12 mouse cellular contexts compared by ENCODE assay signal in genomic region chr15:3228185-3228584, GRCm38 (mm10). TPM values are rescaled to one million over a fixed set of nuclear protein-coding genes. Genes with fewer than 3 reads are reported as not detected.
DNase-seq lines count a peak whose midpoint lies in the region; ATAC-seq and TF ChIP-seq lines count a peak whose summit lies in the region.
"Had no signal": no experiment of that assay in that cellular context is flagged by ENCODE, and none has a peak within 500 bp of the region (broad histone marks: within the 10 kb centered on the region; RNA-seq: fewer than 3 reads in every experiment).

No protein-coding gene starts in this region.

- DNase-seq in gastrocnemius, adult 18-20 months (ENCODE audit: low spot score): peak; percentile 56
- no peak for DNase-seq in gastrocnemius, postnatal 10 days
- DNase-seq in 3134 (ENCODE audit: extremely low read depth, insufficient read length, low spot score): peak; percentile 9
- peak; percentile 47 for DNase-seq in heart, postnatal 25 days (ENCODE audit: low spot score)
- no peak for DNase-seq in liver, postnatal 0 days
- DNase-seq in embryo, embryonic 11 days: no peak
- DNase-seq in embryo, embryonic 10.5 days (ENCODE audit: low spot score): no peak
- DNase-seq: thymus, adult 2 months had no signal

- no peak for TF ChIP-seq CTCF in liver, postnatal 0 days (IDR thresholded peaks at IDR 0.05; ENCODE audit: low read depth)

- H3K27me3 ChIP-seq in liver, postnatal 0 days (ENCODE audit: insufficient read depth, low read length): no peaks in the 10 kb centered on the region
- H3K27me3 ChIP-seq in midbrain, embryonic 15.5 days (replicated peaks): no peaks in the 10 kb centered on the region
- H3K27me3 ChIP-seq: embryonic facial prominence, embryonic 12.5 days; Patski had no signal

- H3K36me3 ChIP-seq in liver, postnatal 0 days (replicated peaks; ENCODE audit: insufficient read depth, low read length): no peaks in the 10 kb centered on the region
- no peaks in the 10 kb centered on the region for H3K36me3 ChIP-seq in midbrain, embryonic 15.5 days (replicated peaks)
- H3K36me3 ChIP-seq: embryonic facial prominence, embryonic 12.5 days had no signal

- 0 out of 2 replicates have a peak, but pooled peaks have one; percentile 7 for TF ChIP-seq EP300 in liver, postnatal 0 days (IDR thresholded peaks at IDR 0.05; ENCODE audit: low read depth)

- no peak overlapping the region for H3K4me2 ChIP-seq in liver, postnatal 0 days (ENCODE audit: low read depth, low read length)
- H3K4me2 ChIP-seq in midbrain, embryonic 15.5 days: no peak overlapping the region
- H3K4me2 ChIP-seq: embryonic facial prominence, embryonic 12.5 days had no signal

- peaks cover 45% of the 10 kb centered on the region for H3K4me1 ChIP-seq in liver, postnatal 0 days (ENCODE audit: insufficient read depth)
- H3K4me1 ChIP-seq in midbrain, embryonic 15.5 days: no peaks in the 10 kb centered on the region
- H3K4me1 ChIP-seq: embryonic facial prominence, embryonic 12.5 days had no signal

- H3K9ac ChIP-seq in liver, postnatal 0 days (replicated peaks): no peak overlapping the region
- H3K9ac ChIP-seq in midbrain, embryonic 15.5 days: no peak overlapping the region
- H3K9ac ChIP-seq: embryonic facial prominence, embryonic 12.5 days had no signal

- H3K4me3 ChIP-seq in liver, postnatal 0 days (ENCODE audit: low read depth, low read length): no peak overlapping the region
- no peak overlapping the region for H3K4me3 ChIP-seq in midbrain, embryonic 15.5 days
- H3K4me3 ChIP-seq: embryonic facial prominence, embryonic 12.5 days had no signal

- intact Hi-C loops in heart, postnatal 25 days (cut with DNase I): no loop called here

- no peak for ATAC-seq in liver, postnatal 0 days
- ATAC-seq in midbrain, embryonic 15.5 days (replicated peaks): no peak
- ATAC-seq: hindbrain, embryonic 16.5 days; Patski had no signal

- peak overlapping the region; percentile 97 for H3K27ac ChIP-seq in liver, postnatal 0 days (ENCODE audit: low read depth)
- no peak overlapping the region for H3K27ac ChIP-seq in midbrain, embryonic 15.5 days
- H3K27ac ChIP-seq: embryonic facial prominence, embryonic 12.5 days had no signal

- 38% methylated on average over 2 of the region's 2 CpGs for WGBS in liver, postnatal 0 days (ENCODE audit: insufficient replicate concordance)
- WGBS in midbrain, embryonic 15.5 days: 80% methylated on average over 2 of the region's 2 CpGs

- no peaks in the 10 kb centered on the region for H3K9me3 ChIP-seq in liver, postnatal 0 days (ENCODE audit: low read length)
- H3K9me3 ChIP-seq in midbrain, embryonic 15.5 days: no peaks in the 10 kb centered on the region
- H3K9me3 ChIP-seq: embryonic facial prominence, embryonic 12.5 days had no signal

RNA-seq across cellular contexts. Expression of gene Selenop, which starts 40.2 kb away (rescaled TPM):
- total RNA-seq in gastrocnemius, adult 18-20 months (2021): 100 to 1,000 TPM; 135 to 147 TPM
- 100 to 1,000 TPM; 192 to 212 TPM for total RNA-seq in gastrocnemius, postnatal 10 days (2021)
- total RNA-seq in heart, postnatal 25 days (2021): 100 to 1,000 TPM; 344 to 347 TPM
- polyA plus RNA-seq in liver, postnatal 0 days (2015; fragmentation: Nextera tagmentation; extraction: Ambion mirVana): 4,176 and 4,221 TPM in 2 replicates
- 104 and 122 TPM in 2 replicates for polyA plus RNA-seq in midbrain, embryonic 15.5 days (2015; fragmentation: Nextera tagmentation; extraction: Ambion mirVana)

Comparison
In these comparisons a context has a peak if more than half of its experiments do, and no peak if none do; other contexts are left out.
1. DNase-seq: peak in gastrocnemius, adult 18-20 months (single experiment), 3134 (single experiment) and heart, postnatal 25 days (single experiment); none in gastrocnemius, postnatal 10 days (single experiment), liver, postnatal 0 days (single experiment), embryo, embryonic 11 days (single experiment) and embryo, embryonic 10.5 days (single experiment).